Mouse (Mus musculus) midbrain, embryonic 10.5 days (tissue): ENCODE data around the gene Clic5. TPM values are rescaled to one million over a fixed set of nuclear protein-coding genes. Genes with fewer than 3 reads are reported as not detected.

Experiments used
- DNase-seq: peaks from one replicate; pipeline ENCODE4 v3.0.0-alpha.2; 2017; ENCODE audit warnings: low spot score
- H3K27ac ChIP-seq: fragments of 300-500 bp; sonication (generic); replicated peaks from 2 replicates; pipeline ENCODE4 v1.5.1; 2016; ENCODE audit warnings: mild to moderate bottlenecking
- H3K27me3 ChIP-seq: fragments of 300-500 bp; sonication (generic); 2 replicates; pipeline ENCODE4 v1.6.1; 2016; ENCODE audit warnings: low read depth, mild to moderate bottlenecking; ENCODE audit not compliant: poor library complexity, severe bottlenecking
- H3K36me3 ChIP-seq: fragments of 300-500 bp; sonication (generic); 2 replicates; pipeline ENCODE4 v1.6.1; 2016; ENCODE audit warnings: mild to moderate bottlenecking, moderate library complexity
- H3K4me1 ChIP-seq: fragments of 300-500 bp; sonication (generic); 2 replicates; pipeline ENCODE4 v1.6.1; 2016
- H3K4me3 ChIP-seq: fragments of 300-500 bp; sonication (generic); 2 replicates; pipeline ENCODE4 v1.5.1; 2016; ENCODE audit warnings: mild to moderate bottlenecking, moderate library complexity
- H3K9me3 ChIP-seq: fragments of 300-500 bp; sonication (generic); replicated peaks from 2 replicates; pipeline ENCODE4 v1.6.1; 2016; ENCODE audit warnings: mild to moderate bottlenecking
- WGBS: fragments of 180-500 bp; shearing (Covaris S2); methylation state at CpG from one replicate; pipeline ENCODE4 v1.1.7; 2016; 5-methylcytosine and 5-hydroxymethylcytosine counted together
- polyA plus RNA-seq: library from polyadenylated mRNA; unstranded; fragments of >200 nt; fragmentation: Nextera tagmentation; extraction: Ambion mirVana; gene quantifications from 2 replicates; pipeline ENCODE4 v1.2.1, GENCODE M21; 2016

Gene Clic5
- polyA plus RNA-seq, 1 experiment from 2014 or later, result 0.23 TPM

GRCm38 (mm10) chr17:44246153-44246700 is 57.8 kb downstream of the Clic5 start:
- H3K27ac ChIP-seq, result no peak overlapping the region
- no peak overlapping the region for H3K4me3 ChIP-seq
- no peaks in the 10 kb centered on the region; the same call in 1 of the 2 replicates for H3K9me3 ChIP-seq
- peaks cover 11% of the 10 kb centered on the region for H3K4me1 ChIP-seq
- H3K27me3 ChIP-seq, result peaks cover 8% of the 10 kb centered on the region
- WGBS, result 77% methylated on average over 9 of the region's 9 CpGs
- no peak for DNase-seq
- H3K36me3 ChIP-seq, result no peaks in the 10 kb centered on the region

GRCm38 (mm10) chr17:44249544-44249943 is 61.2 kb downstream of the Clic5 start:
- H3K4me1 ChIP-seq, result peaks cover 1% of the 10 kb centered on the region; the same call in 1 of the 2 replicates
- H3K4me3 ChIP-seq, result no peak overlapping the region
- no peaks in the 10 kb centered on the region for H3K36me3 ChIP-seq
- no peak for DNase-seq
- H3K9me3 ChIP-seq, result no peaks in the 10 kb centered on the region; the same call in 1 of the 2 replicates
- WGBS, result 79% methylated on average over 4 of the region's 4 CpGs
- H3K27me3 ChIP-seq, result peaks cover 11% of the 10 kb centered on the region
- H3K27ac ChIP-seq, result no peak overlapping the region

- Histone ChIP-seq H3K27me3 (peaks cover 14% of the 10 kb centered on the region; the same call in 1 of the 2 replicates), H3K36me3 (no peaks in the 10 kb centered on the region), H3K27ac (no peak overlapping the region), H3K4me3 (no peak overlapping the region), H3K9me3 (no peaks in the 10 kb centered on the region; the same call in 1 of the 2 replicates), H3K4me1 (no peaks in the 10 kb centered on the region)
- no peak for DNase-seq
- 64% methylated on average over 3 of the region's 3 CpGs for WGBS
These were observed 64.3 kb downstream of the Clic5 start for GRCm38 (mm10) chr17:44252653-44253052.

GRCm38 (mm10) chr17:44254698-44255097 is 66.3 kb downstream of the Clic5 start:
- no peak overlapping the region for H3K27ac ChIP-seq
- no peak for DNase-seq
- WGBS, result 63% methylated on average over 8 of the region's 8 CpGs

GRCm38 (mm10) chr17:44256583-44256982 is 68.2 kb downstream of the Clic5 start:
- Histone ChIP-seq H3K4me3 (no peak overlapping the region), H3K4me1 (no peaks in the 10 kb centered on the region), H3K27ac (no peak overlapping the region), H3K36me3 (no peaks in the 10 kb centered on the region), H3K27me3 (peaks cover 22% of the 10 kb centered on the region; the same call in 1 of the 2 replicates), H3K9me3 (no peaks in the 10 kb centered on the region)
- WGBS, result 7% methylated on average over 6 of the region's 6 CpGs
- peak; percentile 75 for DNase-seq

More at GRCm38 (mm10) chr17:44254698-44255097, 66.3 kb downstream of the Clic5 start:
- no peaks in the 10 kb centered on the region for H3K4me1 ChIP-seq
- no peaks in the 10 kb centered on the region for H3K36me3 ChIP-seq
- H3K27me3 ChIP-seq, result peaks cover 14% of the 10 kb centered on the region; the same call in 1 of the 2 replicates
- no peaks in the 10 kb centered on the region; the same call in 1 of the 2 replicates for H3K9me3 ChIP-seq
- no peak overlapping the region for H3K4me3 ChIP-seq

GRCm38 (mm10) chr17:44259245-44259644 is 70.9 kb downstream of the Clic5 start:
- H3K27ac ChIP-seq, result no peak overlapping the region
- H3K4me1 ChIP-seq, result no peaks in the 10 kb centered on the region
- no peaks in the 10 kb centered on the region for H3K9me3 ChIP-seq
- H3K36me3 ChIP-seq, result no peaks in the 10 kb centered on the region
- no peak overlapping the region for H3K4me3 ChIP-seq
- 38% methylated on average over 6 of the region's 6 CpGs for WGBS
- DNase-seq, result no peak
- peaks cover 27% of the 10 kb centered on the region; the same call in 1 of the 2 replicates for H3K27me3 ChIP-seq

GRCm38 (mm10) chr17:44261594-44262202 is 73.3 kb downstream of the Clic5 start:
- Histone ChIP-seq H3K4me3 (peak overlapping the region; percentile 24; the same call in 1 of the 2 replicates), H3K27me3 (peaks cover 19% of the 10 kb centered on the region; the same call in 1 of the 2 replicates), H3K9me3 (no peaks in the 10 kb centered on the region), H3K27ac (no peak overlapping the region), H3K36me3 (no peaks in the 10 kb centered on the region), H3K4me1 (no peaks in the 10 kb centered on the region)
- DNase-seq, result peak; percentile 70
- WGBS, result 38% methylated on average over 9 of the region's 15 CpGs

GRCm38 (mm10) chr17:44270043-44270442 is 81.7 kb downstream of the Clic5 start:
- WGBS, result 93% methylated on average over 7 of the region's 7 CpGs
- H3K36me3 ChIP-seq, result no peaks in the 10 kb centered on the region
- H3K4me3 ChIP-seq, result no peak overlapping the region
- H3K9me3 ChIP-seq, result no peaks in the 10 kb centered on the region
- DNase-seq, result no peak
- no peaks in the 10 kb centered on the region for H3K4me1 ChIP-seq
- no peak overlapping the region for H3K27ac ChIP-seq
- H3K27me3 ChIP-seq, result no peaks in the 10 kb centered on the region

- WGBS, result 88% methylated on average over 3 of the region's 3 CpGs
- H3K9me3 ChIP-seq, result no peaks in the 10 kb centered on the region
These were observed 83.0 kb downstream of the Clic5 start for GRCm38 (mm10) chr17:44271426-44271825.

GRCm38 (mm10) chr17:44274804-44275203 is 86.4 kb downstream of the Clic5 start:
- H3K27me3 ChIP-seq, result no peaks in the 10 kb centered on the region
- H3K27ac ChIP-seq, result no peak overlapping the region
- no peak overlapping the region for H3K4me3 ChIP-seq
- no peaks in the 10 kb centered on the region for H3K4me1 ChIP-seq
- no peaks in the 10 kb centered on the region for H3K9me3 ChIP-seq
- H3K36me3 ChIP-seq, result no peaks in the 10 kb centered on the region
- DNase-seq, result no peak

More at GRCm38 (mm10) chr17:44271426-44271825, 83.0 kb downstream of the Clic5 start:
- Histone ChIP-seq H3K36me3 (no peaks in the 10 kb centered on the region), H3K27ac (no peak overlapping the region), H3K4me3 (no peak overlapping the region), H3K27me3 (no peaks in the 10 kb centered on the region), H3K4me1 (no peaks in the 10 kb centered on the region)
- no peak for DNase-seq

GRCm38 (mm10) chr17:44288320-44288719 is 99.9 kb downstream of the Clic5 start:
- no peaks in the 10 kb centered on the region for H3K36me3 ChIP-seq
- no peaks in the 10 kb centered on the region for H3K27me3 ChIP-seq
- no peak for DNase-seq
- no peak overlapping the region for H3K4me3 ChIP-seq
- 92% methylated on average over 1 of the region's 1 CpGs for WGBS
- H3K4me1 ChIP-seq, result no peaks in the 10 kb centered on the region
- no peak overlapping the region for H3K27ac ChIP-seq
- no peaks in the 10 kb centered on the region for H3K9me3 ChIP-seq

GRCm38 (mm10) chr17:44297221-44297620 is 108.8 kb downstream of the Clic5 start:
- H3K4me3 ChIP-seq, result no peak overlapping the region
- H3K4me1 ChIP-seq, result peaks cover 12% of the 10 kb centered on the region
- H3K27me3 ChIP-seq, result no peaks in the 10 kb centered on the region
- 59% methylated on average over 1 of the region's 1 CpGs for WGBS
- no peaks in the 10 kb centered on the region for H3K36me3 ChIP-seq
- no peak for DNase-seq
- H3K27ac ChIP-seq, result no peak overlapping the region
- no peaks in the 10 kb centered on the region for H3K9me3 ChIP-seq

- Histone ChIP-seq H3K27ac (no peak overlapping the region), H3K27me3 (no peaks in the 10 kb centered on the region), H3K4me3 (no peak overlapping the region), H3K4me1 (peaks cover 12% of the 10 kb centered on the region), H3K9me3 (no peaks in the 10 kb centered on the region), H3K36me3 (no peaks in the 10 kb centered on the region)
- 45% methylated on average over 5 of the region's 5 CpGs for WGBS
- no peak for DNase-seq
These were observed 111.9 kb downstream of the Clic5 start for GRCm38 (mm10) chr17:44300236-44300635.
